Mouse (Mus musculus) limb, embryonic 11.5 days (tissue): ENCODE measurements at regions not wholly inside any gene's neighbourhood (a gene's known extent, or its start where the extent isn't known, plus 50 kb on each side); places are given as distances from the start of the nearest gene placed in this dataset.

ENCODE experiments used
- ATAC-seq: fragments of 200-750 bp; cut with Nextera tagmentation; 2 replicates; pipeline ENCODE4 v1.8.0; 2017; ENCODE audit warnings: low read depth; ENCODE audit not compliant: insufficient number of reproducible peaks, low FRiP score, low TSS enrichment
- DNase-seq: peaks from one replicate; pipeline ENCODE4 v3.0.0-alpha.2; 2015; ENCODE audit warnings: low spot score
- H3K27ac ChIP-seq: fragments of 300-500 bp; sonication (generic); replicated peaks from 2 replicates; pipeline ENCODE4 v1.5.1; 2014; ENCODE audit warnings: low read depth, mild to moderate bottlenecking, low read length
- H3K27me3 ChIP-seq: fragments of 300-500 bp; sonication (generic); 2 replicates; pipeline ENCODE4 v1.6.1; 2014; ENCODE audit warnings: mild to moderate bottlenecking, low read length, mixed read lengths; ENCODE audit not compliant: control insufficient read depth, insufficient read depth
- H3K36me3 ChIP-seq: fragments of 300-500 bp; sonication (generic); 2 replicates; pipeline ENCODE4 v1.6.1; 2014; ENCODE audit warnings: mild to moderate bottlenecking, low read length, moderate library complexity, mixed read lengths; ENCODE audit not compliant: control insufficient read depth, insufficient read depth
- H3K4me1 ChIP-seq: fragments of 300-500 bp; sonication (generic); 2 replicates; pipeline ENCODE4 v1.6.1; 2014; ENCODE audit warnings: low read length, mixed read lengths; ENCODE audit not compliant: control insufficient read depth, insufficient read depth
- H3K4me2 ChIP-seq: fragments of 300-500 bp; sonication (generic); 2 replicates; pipeline ENCODE4 v1.6.1; 2014; ENCODE audit warnings: low read depth, mild to moderate bottlenecking, moderate library complexity; ENCODE audit not compliant: severe bottlenecking
- H3K4me3 ChIP-seq: fragments of 300-500 bp; sonication (generic); 2 replicates; pipeline ENCODE4 v1.5.1; 2014; ENCODE audit warnings: low read depth, low read length
- H3K9ac ChIP-seq: fragments of 300-500 bp; sonication (generic); 2 replicates; pipeline ENCODE4 v1.6.1; 2014; ENCODE audit warnings: mild to moderate bottlenecking, low read length
- H3K9me3 ChIP-seq: fragments of 300-500 bp; sonication (generic); 2 replicates; pipeline ENCODE4 v1.6.1; 2016; ENCODE audit warnings: low read length; ENCODE audit not compliant: control insufficient read depth
- WGBS: fragments of 180-500 bp; shearing (Covaris S2); extraction: QIAGEN DNeasy Blood & Tissue Kit; methylation state at CpG from one replicate; pipeline ENCODE4 v1.1.7; 2014; 5-methylcytosine and 5-hydroxymethylcytosine counted together

DNA sequence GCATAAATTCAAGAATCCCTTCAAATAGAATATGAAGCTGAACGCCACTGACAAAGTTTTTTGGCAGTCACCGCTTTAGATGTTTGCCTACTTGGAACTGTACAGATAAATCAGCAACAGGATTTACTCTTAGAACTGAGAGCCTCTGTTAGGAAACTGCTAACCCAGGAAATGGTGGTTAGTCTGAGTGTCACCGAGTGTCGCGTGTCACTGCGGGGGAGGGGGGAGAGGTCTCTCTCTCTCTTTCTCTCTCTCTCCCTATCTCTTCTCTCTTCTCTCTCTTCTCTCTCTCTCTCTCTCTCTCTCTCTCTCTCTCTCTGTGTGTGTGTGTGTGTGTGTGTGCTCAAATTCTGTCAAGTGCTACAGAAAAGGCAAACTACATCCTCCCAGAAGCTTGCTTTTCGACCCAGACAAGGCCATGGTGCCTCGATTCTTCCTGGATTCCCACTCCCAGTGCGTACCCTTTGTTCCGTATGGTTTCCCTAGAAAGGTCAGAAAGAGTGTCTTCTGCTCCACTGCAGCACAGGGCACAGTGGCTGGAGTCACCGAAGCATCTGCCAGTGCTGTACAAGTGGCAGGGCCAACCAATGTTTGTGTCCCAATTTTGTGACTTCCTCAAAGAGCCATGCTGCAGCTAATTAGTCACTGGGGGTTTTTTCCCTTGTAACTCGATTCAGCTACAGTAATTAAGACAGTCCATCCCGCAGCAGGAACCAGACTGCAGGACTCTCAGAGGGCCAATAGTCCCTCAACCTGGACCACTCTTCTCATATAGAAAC, 87.0 kb downstream of the Cog6 start:
- no peaks in the 10 kb centered on the region for H3K9me3 ChIP-seq
- no peak overlapping the region for H3K27ac ChIP-seq
- ATAC-seq (no peak), DNase-seq (no peak)
- H3K9ac ChIP-seq: no peak overlapping the region
- no peaks in the 10 kb centered on the region for H3K4me1 ChIP-seq
- no peak overlapping the region for H3K4me3 ChIP-seq
- H3K4me2 ChIP-seq: no peak overlapping the region
- H3K36me3 ChIP-seq: no peaks in the 10 kb centered on the region
- H3K27me3 ChIP-seq: no peaks in the 10 kb centered on the region
- WGBS: 66% methylated on average over 13 of the region's 13 CpGs

DNA sequence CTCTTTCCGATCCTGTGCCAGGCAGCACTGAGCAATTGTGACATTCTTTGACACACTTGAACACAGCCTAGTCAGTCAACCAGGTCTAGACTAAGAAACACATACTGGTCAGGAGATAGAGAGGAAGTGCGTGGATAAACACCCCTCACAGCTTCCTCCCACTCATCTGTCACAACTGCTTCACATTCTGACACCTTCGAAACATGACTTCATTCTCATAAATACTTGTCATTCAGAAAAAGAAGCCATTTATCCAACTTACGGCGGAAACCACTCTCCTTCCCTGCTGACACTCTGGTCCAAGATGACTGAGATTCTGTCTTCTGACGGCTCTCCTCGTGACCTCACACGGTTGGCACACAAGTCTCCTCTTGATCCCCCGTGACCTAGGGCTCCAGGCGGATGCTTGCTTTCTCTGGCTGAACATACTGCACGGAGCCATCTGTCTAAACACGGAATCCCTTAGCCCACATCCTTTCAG, 89.6 kb downstream of the Cog6 start:
- Histone ChIP-seq H3K9ac (no peak overlapping the region), H3K4me2 (no peak overlapping the region), H3K9me3 (no peaks in the 10 kb centered on the region), H3K4me1 (no peaks in the 10 kb centered on the region), H3K27me3 (no peaks in the 10 kb centered on the region), H3K4me3 (no peak overlapping the region), H3K27ac (no peak overlapping the region), H3K36me3 (no peaks in the 10 kb centered on the region)
- no peak for ATAC-seq
- WGBS: 83% methylated on average over 12 of the region's 12 CpGs
- DNase-seq: no peak

DNA sequence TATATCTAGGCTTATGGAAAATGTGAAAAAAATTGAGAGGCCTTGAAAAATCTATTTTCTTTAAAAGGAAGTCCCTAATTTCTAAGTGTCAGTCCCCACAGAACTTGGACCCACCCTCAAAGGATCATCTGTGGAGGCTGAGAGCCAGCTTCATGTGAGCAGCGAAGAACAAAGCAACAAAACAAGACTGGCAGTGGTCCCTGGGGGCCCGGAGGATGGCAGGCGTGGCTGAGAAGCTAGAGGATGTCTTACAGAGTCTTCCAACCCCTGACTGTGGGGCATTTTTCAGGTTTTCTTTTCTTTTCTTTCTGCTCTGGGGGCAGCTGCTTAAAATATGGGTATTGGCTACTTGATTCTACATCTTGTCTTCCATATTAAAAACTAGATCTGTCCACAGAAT, 90.5 kb downstream of the Cog6 start:
- no peak overlapping the region for H3K27ac ChIP-seq
- no peaks in the 10 kb centered on the region for H3K36me3 ChIP-seq
- H3K4me1 ChIP-seq: no peaks in the 10 kb centered on the region
- no peaks in the 10 kb centered on the region for H3K27me3 ChIP-seq
- H3K4me3 ChIP-seq: no peak overlapping the region
- no peak for ATAC-seq
- no peaks in the 10 kb centered on the region for H3K9me3 ChIP-seq
- WGBS: 87% methylated on average over 3 of the region's 3 CpGs
- no peak overlapping the region for H3K4me2 ChIP-seq
- H3K9ac ChIP-seq: no peak overlapping the region
- no peak for DNase-seq

DNA sequence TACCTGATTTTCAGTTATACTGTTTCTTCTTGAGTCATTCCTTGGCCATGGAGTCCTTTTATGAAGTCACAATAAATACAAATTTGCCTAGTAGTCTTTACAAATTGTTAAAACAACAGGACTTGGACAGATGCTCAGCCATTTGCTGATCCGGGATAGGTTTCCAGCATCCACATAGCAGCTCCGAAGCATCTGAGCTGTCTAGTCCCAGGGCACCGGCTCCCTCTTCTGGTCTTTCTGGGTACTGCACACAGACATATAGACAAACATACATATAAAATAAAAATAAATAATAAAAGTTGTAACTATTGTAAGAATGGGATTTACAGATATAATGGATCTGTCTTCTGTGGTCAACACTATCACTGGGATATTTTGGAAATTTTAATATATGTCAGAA, 91.8 kb downstream of the Cog6 start:
- Histone ChIP-seq H3K4me1 (no peaks in the 10 kb centered on the region), H3K4me2 (no peak overlapping the region), H3K9ac (no peak overlapping the region), H3K9me3 (no peaks in the 10 kb centered on the region), H3K4me3 (no peak overlapping the region), H3K36me3 (no peaks in the 10 kb centered on the region), H3K27ac (no peak overlapping the region), H3K27me3 (no peaks in the 10 kb centered on the region)
- DNase-seq (peak; percentile 58), ATAC-seq (no peak)
- WGBS: 61% methylated on average over 3 of the region's 3 CpGs

DNA sequence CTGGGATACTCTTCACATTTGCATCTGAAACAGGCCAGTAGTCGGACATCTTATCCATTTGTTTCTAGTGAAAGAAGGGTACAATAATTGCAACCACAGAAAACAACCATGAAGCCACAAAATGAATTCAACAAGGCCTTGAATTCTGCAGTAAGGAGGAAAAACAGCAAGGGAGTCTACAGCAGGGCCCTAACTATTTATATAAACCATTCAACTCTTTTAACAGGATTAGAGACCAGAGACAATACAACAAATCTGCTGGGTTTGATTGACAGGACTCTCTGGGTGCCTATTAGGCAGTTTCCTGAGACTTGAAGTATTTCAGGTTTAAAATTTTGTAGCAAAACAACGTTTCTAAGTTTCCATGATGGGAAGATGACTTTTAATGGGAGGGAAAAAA, 92.4 kb downstream of the Cog6 start:
- no peaks in the 10 kb centered on the region for H3K27me3 ChIP-seq
- no peaks in the 10 kb centered on the region for H3K9me3 ChIP-seq
- H3K4me2 ChIP-seq: no peak overlapping the region
- H3K9ac ChIP-seq: no peak overlapping the region
- 86% methylated on average over 2 of the region's 2 CpGs for WGBS
- no peak overlapping the region for H3K27ac ChIP-seq
- no peaks in the 10 kb centered on the region for H3K4me1 ChIP-seq
- ATAC-seq: no peak
- H3K4me3 ChIP-seq: no peak overlapping the region
- DNase-seq: no peak
- no peaks in the 10 kb centered on the region for H3K36me3 ChIP-seq

DNA sequence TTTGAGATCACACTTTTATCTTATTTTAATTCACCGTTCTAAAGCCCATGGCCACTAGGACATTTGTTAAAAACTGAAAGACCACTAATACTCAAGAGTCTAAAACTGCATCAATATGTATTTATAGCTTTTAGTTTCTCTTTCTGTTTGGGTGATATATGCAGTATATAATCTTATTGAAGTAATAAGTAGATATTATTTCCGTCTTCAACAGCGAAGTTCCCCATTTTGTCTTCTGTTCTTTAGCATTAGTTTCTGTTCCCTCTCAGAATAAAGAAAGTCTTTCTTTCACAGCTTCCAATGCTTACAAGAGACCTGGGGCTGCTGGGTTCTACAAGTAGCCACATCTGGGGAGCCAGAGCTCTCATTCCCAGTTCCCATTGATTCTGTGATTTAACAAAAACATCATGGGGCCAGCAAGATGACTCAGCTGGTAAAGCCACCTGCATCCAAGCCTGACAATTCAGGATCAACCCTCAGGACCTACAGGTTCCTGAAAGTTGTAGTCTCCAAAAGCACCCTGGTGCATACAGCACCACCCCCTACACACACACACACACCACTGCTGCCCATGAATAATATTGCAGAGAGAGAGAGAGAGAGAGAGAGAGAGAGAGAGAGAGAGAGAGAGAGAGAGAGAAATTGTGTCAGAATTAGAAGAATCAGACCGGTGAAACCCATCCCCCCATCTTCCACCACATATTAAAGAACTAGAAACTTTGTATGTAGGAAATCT, 93.0 kb downstream of the Cog6 start:
- Histone ChIP-seq H3K4me2 (no peak overlapping the region), H3K27me3 (no peaks in the 10 kb centered on the region), H3K9me3 (no peaks in the 10 kb centered on the region), H3K4me3 (no peak overlapping the region), H3K36me3 (no peaks in the 10 kb centered on the region), H3K27ac (no peak overlapping the region), H3K4me1 (no peaks in the 10 kb centered on the region), H3K9ac (no peak overlapping the region)
- DNase-seq (no peak), ATAC-seq (no peak)
- 95% methylated on average over 4 of the region's 4 CpGs for WGBS

DNA sequence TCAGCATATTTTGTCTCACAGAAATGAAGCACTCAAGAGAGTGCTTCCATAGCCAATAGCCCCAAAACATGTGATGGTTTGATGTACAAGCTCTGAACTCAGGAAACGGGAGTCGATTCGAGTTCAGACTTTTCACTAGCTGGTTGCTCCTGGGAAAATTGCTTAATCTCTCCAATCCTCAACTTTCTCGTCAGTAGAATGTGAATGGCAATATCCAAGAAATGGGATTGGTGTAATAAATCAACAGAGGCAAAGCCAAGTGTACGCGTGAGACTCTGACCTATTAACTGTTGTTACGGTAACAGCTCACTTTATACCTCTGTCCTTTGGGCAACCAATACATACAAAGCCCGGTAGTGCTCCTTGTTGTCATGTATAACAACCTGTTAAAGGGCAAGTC, 94.6 kb downstream of the Cog6 start:
- Histone ChIP-seq H3K9ac (no peak overlapping the region), H3K27me3 (no peaks in the 10 kb centered on the region), H3K4me1 (no peaks in the 10 kb centered on the region), H3K4me2 (no peak overlapping the region), H3K9me3 (no peaks in the 10 kb centered on the region), H3K4me3 (no peak overlapping the region), H3K36me3 (no peaks in the 10 kb centered on the region), H3K27ac (no peak overlapping the region)
- ATAC-seq: no peak
- 87% methylated on average over 8 of the region's 8 CpGs for WGBS
- DNase-seq: no peak

DNA sequence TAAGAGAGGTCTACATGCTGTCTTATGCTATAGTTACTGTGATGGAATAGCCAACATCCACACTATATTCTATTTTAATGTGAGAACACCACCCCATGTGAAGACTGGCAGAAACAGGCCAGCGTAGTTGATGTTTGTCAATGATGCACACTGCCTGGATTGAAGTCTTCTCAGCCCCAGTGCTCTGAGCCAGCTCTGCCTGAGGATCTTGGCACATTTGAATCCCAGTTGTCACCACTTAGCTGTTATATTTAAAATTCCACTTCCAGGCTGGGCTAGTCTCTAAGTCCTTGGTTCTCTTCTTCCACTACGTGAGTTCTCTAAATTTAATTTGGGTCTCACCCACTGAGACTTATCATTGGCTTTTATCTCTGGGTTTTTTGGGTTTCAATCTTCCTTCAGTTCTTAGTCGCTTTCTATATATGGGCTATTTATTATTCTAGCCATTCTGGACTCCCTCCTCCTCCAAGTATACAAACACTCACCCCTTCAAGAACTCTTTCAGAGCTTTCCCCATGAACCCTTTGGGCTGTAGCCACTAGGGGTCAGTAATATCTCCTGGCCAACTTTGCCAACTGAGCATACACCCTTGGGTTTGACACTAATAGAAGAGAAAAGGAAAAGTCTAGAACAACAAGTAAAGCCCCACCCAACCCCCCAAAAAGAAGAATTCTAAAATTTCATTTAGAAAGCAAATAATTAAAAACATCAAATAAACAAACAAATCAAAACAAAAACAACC, 110.0 kb downstream of the Cog6 start:
- no peak overlapping the region for H3K4me3 ChIP-seq
- no peak overlapping the region for H3K27ac ChIP-seq
- H3K9ac ChIP-seq: no peak overlapping the region
- ATAC-seq (no peak), DNase-seq (no peak)
- H3K36me3 ChIP-seq: no peaks in the 10 kb centered on the region
- H3K27me3 ChIP-seq: no peaks in the 10 kb centered on the region
- 91% methylated on average over 3 of the region's 3 CpGs for WGBS
- H3K4me1 ChIP-seq: no peaks in the 10 kb centered on the region
- H3K4me2 ChIP-seq: no peak overlapping the region
- no peaks in the 10 kb centered on the region for H3K9me3 ChIP-seq
